ENCODE assay signal across 9 mouse cellular contexts in the genomic region with DNA sequence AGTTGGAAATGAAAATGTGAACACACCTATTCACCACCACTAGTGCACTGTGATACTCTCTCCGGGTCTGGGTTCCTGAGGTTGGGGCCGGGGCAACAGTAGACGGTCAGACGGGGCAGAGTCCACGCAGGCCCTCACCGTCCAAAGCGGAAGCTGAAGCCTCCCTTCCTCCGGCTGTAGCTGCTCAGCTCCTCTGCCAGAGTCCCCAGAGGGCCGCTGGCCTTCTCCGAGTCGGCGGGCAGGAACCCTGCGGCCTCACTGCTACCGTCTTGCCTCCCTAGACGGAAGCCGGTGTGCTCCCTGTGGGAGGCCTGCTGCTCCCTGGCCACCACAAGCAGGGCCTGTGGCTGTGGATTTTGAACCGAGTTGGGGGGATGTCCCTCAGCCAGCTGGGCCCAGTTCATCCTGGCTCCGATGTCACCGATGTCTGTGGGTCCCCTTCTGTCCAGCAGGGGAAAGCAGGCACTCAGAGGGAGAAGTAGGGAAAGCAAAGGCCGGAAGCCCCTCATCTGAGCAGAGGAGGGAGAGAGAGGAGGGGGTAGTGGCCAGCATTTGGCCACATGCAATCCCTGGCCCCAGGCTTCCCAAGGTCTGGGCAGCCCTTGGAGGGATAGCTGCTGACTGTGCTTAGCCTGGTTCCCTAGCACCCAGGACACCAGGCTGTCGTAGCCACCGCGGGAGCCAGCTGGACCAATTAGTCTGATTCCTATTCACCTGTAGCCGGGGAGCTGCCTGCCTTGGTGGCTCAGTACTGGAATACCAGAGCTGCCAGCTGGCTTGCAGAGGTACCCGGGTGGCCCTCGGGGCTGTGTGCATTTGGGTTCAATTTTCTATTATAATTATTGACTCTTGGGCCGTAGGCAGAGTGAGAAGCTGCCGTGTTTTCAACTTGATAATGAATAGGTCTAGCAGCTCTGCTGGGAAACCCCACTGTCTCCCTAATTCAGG. TPM values are rescaled to one million over a fixed set of nuclear protein-coding genes. Genes with fewer than 3 reads are reported as not detected.
A peak's percentile ranks its signal among the peaks of the same experiment; 100 is the strongest.
DNase-seq lines count a peak whose midpoint lies in the region; ATAC-seq lines count a peak whose summit lies in the region.
"Had no signal": no experiment of that assay in that cellular context is flagged by ENCODE, and none has a peak within 500 bp of the region (broad histone marks: within the 10 kb centered on the region; RNA-seq: fewer than 3 reads in every experiment).

No protein-coding gene starts in this region.

- H3K4me3 ChIP-seq in forebrain, embryonic 10.5 days, result no peak overlapping the region
- H3K4me3 ChIP-seq in forebrain, embryonic 13.5 days, result no peak overlapping the region
- no peak overlapping the region for H3K4me3 ChIP-seq in neural tube, embryonic 13.5 days
- H3K4me3 ChIP-seq in neural tube, embryonic 15.5 days (replicated peaks), result no peak overlapping the region
- no peak overlapping the region for H3K4me3 ChIP-seq in limb, embryonic 10.5 days

- no peak overlapping the region for H3K9ac ChIP-seq in forebrain, embryonic 13.5 days
- H3K9ac ChIP-seq in neural tube, embryonic 13.5 days, result peak overlapping the region; percentile 22
- no peak overlapping the region for H3K9ac ChIP-seq in neural tube, embryonic 15.5 days (replicated peaks)

- peaks cover 16% of the 10 kb centered on the region for H3K36me3 ChIP-seq in forebrain, embryonic 10.5 days (replicated peaks)
- H3K36me3 ChIP-seq in forebrain, embryonic 13.5 days (ENCODE audit: poor library complexity, severe bottlenecking), result peaks cover 10% of the 10 kb centered on the region
- H3K36me3 ChIP-seq in neural tube, embryonic 13.5 days, result peaks cover 9% of the 10 kb centered on the region; the same call in 1 of the 2 replicates
- peaks cover 7% of the 10 kb centered on the region for H3K36me3 ChIP-seq in neural tube, embryonic 15.5 days
- peaks cover 21% of the 10 kb centered on the region for H3K36me3 ChIP-seq in limb, embryonic 10.5 days

- 43% methylated on average over 28 of the region's 28 CpGs for WGBS in forebrain, embryonic 10.5 days
- 35% methylated on average over 28 of the region's 28 CpGs for WGBS in forebrain, embryonic 13.5 days
- 34% methylated on average over 28 of the region's 28 CpGs for WGBS in neural tube, embryonic 13.5 days
- 37% methylated on average over 28 of the region's 28 CpGs for WGBS in neural tube, embryonic 15.5 days
- 52% methylated on average over 28 of the region's 28 CpGs for WGBS in limb, embryonic 10.5 days

- peaks cover 69% of the 10 kb centered on the region for H3K4me1 ChIP-seq in forebrain, embryonic 10.5 days
- peaks cover 54% of the 10 kb centered on the region for H3K4me1 ChIP-seq in forebrain, embryonic 13.5 days
- peaks cover 53% of the 10 kb centered on the region for H3K4me1 ChIP-seq in neural tube, embryonic 13.5 days (replicated peaks)
- H3K4me1 ChIP-seq in neural tube, embryonic 15.5 days, result peaks cover 54% of the 10 kb centered on the region
- H3K4me1 ChIP-seq in limb, embryonic 10.5 days, result peaks cover 45% of the 10 kb centered on the region

- ATAC-seq in forebrain, embryonic 13.5 days, result no peak
- no peak for ATAC-seq in neural tube, embryonic 13.5 days (ENCODE audit: low read depth)
- ATAC-seq in neural tube, embryonic 15.5 days (ENCODE audit: low FRiP score), result no peak

- H3K9me3 ChIP-seq in forebrain, embryonic 10.5 days, result no peaks in the 10 kb centered on the region
- no peaks in the 10 kb centered on the region for H3K9me3 ChIP-seq in forebrain, embryonic 13.5 days (replicated peaks)
- no peaks in the 10 kb centered on the region for H3K9me3 ChIP-seq in neural tube, embryonic 13.5 days
- H3K9me3 ChIP-seq in neural tube, embryonic 15.5 days (replicated peaks), result no peaks in the 10 kb centered on the region
- no peaks in the 10 kb centered on the region for H3K9me3 ChIP-seq in limb, embryonic 10.5 days (replicated peaks)

- DNase-seq in forebrain, embryonic 10.5 days (ENCODE audit: extremely low spot score, low spot score), result no peak
- DNase-seq in limb, embryonic 10.5 days (ENCODE audit: low spot score), result no peak
- DNase-seq in yolk sac, embryonic 10.5 days (ENCODE audit: low spot score), result peak; percentile 35
- no peak for DNase-seq in testis, postnatal 14 days (ENCODE audit: low spot score)
- no peak for DNase-seq in cerebellum, postnatal 14 days
- DNase-seq: spleen, adult 18-20 months had no signal

- H3K27me3 ChIP-seq in forebrain, embryonic 10.5 days (ENCODE audit: poor library complexity, severe bottlenecking), result peaks cover 30% of the 10 kb centered on the region; the same call in 1 of the 2 replicates
- H3K27me3 ChIP-seq in forebrain, embryonic 13.5 days, result no peaks in the 10 kb centered on the region
- H3K27me3 ChIP-seq in neural tube, embryonic 13.5 days, result peaks cover 14% of the 10 kb centered on the region; the same call in 1 of the 2 replicates
- H3K27me3 ChIP-seq in neural tube, embryonic 15.5 days (replicated peaks), result no peaks in the 10 kb centered on the region
- no peaks in the 10 kb centered on the region for H3K27me3 ChIP-seq in limb, embryonic 10.5 days (ENCODE audit: low read depth, poor library complexity, severe bottlenecking)

- no peak overlapping the region for H3K4me2 ChIP-seq in forebrain, embryonic 13.5 days
- H3K4me2 ChIP-seq in neural tube, embryonic 13.5 days, result no peak overlapping the region
- no peak overlapping the region for H3K4me2 ChIP-seq in neural tube, embryonic 15.5 days

- H3K27ac ChIP-seq in forebrain, embryonic 10.5 days, result peak overlapping the region; percentile 49
- H3K27ac ChIP-seq in forebrain, embryonic 13.5 days, result no peak overlapping the region
- H3K27ac ChIP-seq in neural tube, embryonic 13.5 days (replicated peaks), result no peak overlapping the region
- no peak overlapping the region for H3K27ac ChIP-seq in neural tube, embryonic 15.5 days (replicated peaks)
- peak overlapping the region; percentile 16; the same call in 1 of the 2 replicates for H3K27ac ChIP-seq in limb, embryonic 10.5 days

RNA-seq across cellular contexts. Expression of gene Qrfp, which starts 1.7 kb away (rescaled TPM):
- polyA plus RNA-seq in forebrain, embryonic 10.5 days (2016; fragmentation: Nextera tagmentation; extraction: Ambion mirVana), result 0.09 and 0.14 TPM in 2 replicates
- 0.13 and 0.19 TPM in 2 replicates for polyA plus RNA-seq in forebrain, embryonic 13.5 days (2015; fragmentation: Nextera tagmentation; extraction: Ambion mirVana)
- 0.13 TPM in 1 of 2 replicates, not detected in the other for polyA plus RNA-seq in neural tube, embryonic 13.5 days (2015; fragmentation: Nextera tagmentation; extraction: Ambion mirVana)
- 0.23 TPM in 1 of 2 replicates, not detected in the other for polyA plus RNA-seq in neural tube, embryonic 15.5 days (2015; fragmentation: Nextera tagmentation; extraction: Ambion mirVana)
- 0.06 and 0.23 TPM in 2 replicates for polyA plus RNA-seq in limb, embryonic 10.5 days (2016; fragmentation: Nextera tagmentation; extraction: Ambion mirVana)

RNA-seq across cellular contexts. Expression of gene Fibcd1, which starts 37.1 kb away (rescaled TPM):
- 0.07 and 0.19 TPM in 2 replicates for polyA plus RNA-seq in forebrain, embryonic 10.5 days (2016; fragmentation: Nextera tagmentation; extraction: Ambion mirVana)
- polyA plus RNA-seq in forebrain, embryonic 13.5 days (2015; fragmentation: Nextera tagmentation; extraction: Ambion mirVana), result 1.2 and 1.5 TPM in 2 replicates
- 2.8 and 3.1 TPM in 2 replicates for polyA plus RNA-seq in neural tube, embryonic 13.5 days (2015; fragmentation: Nextera tagmentation; extraction: Ambion mirVana)
- 4.9 and 6.4 TPM in 2 replicates for polyA plus RNA-seq in neural tube, embryonic 15.5 days (2015; fragmentation: Nextera tagmentation; extraction: Ambion mirVana)
- polyA plus RNA-seq in limb, embryonic 10.5 days (2016; fragmentation: Nextera tagmentation; extraction: Ambion mirVana), result 0.04 and 0.13 TPM in 2 replicates

Comparison
In these comparisons a context has a peak if more than half of its experiments do, and no peak if none do; other contexts are left out.
1. H3K27ac ChIP-seq: peak in forebrain, embryonic 10.5 days (single experiment) and limb, embryonic 10.5 days (single experiment); none in forebrain, embryonic 13.5 days (single experiment), neural tube, embryonic 13.5 days (single experiment) and neural tube, embryonic 15.5 days (single experiment).